Mouse (Mus musculus) embryonic facial prominence, embryonic 15.5 days (tissue): ENCODE data around the gene Gdpgp1. TPM values are rescaled to one million over a fixed set of nuclear protein-coding genes. Genes with fewer than 3 reads are reported as not detected.

Source experiments
- ATAC-seq: fragments of 200-750 bp; cut with Nextera tagmentation; 2 replicates; pipeline ENCODE4 v1.8.0; 2017; ENCODE audit warnings: low read depth, moderate TSS enrichment; ENCODE audit not compliant: insufficient number of reproducible peaks, low FRiP score, low TSS enrichment
- H3K27ac ChIP-seq: fragments of 300-500 bp; sonication (generic); replicated peaks from 2 replicates; pipeline ENCODE4 v1.5.1; 2015; ENCODE audit warnings: mild to moderate bottlenecking, inconsistent platforms
- H3K27me3 ChIP-seq: fragments of 300-500 bp; sonication (generic); 2 replicates; pipeline ENCODE4 v1.6.1; 2015; ENCODE audit warnings: inconsistent platforms
- H3K36me3 ChIP-seq: fragments of 300-500 bp; sonication (generic); 2 replicates; pipeline ENCODE4 v1.6.1; 2015; ENCODE audit warnings: mild to moderate bottlenecking, inconsistent platforms
- H3K4me1 ChIP-seq: fragments of 300-500 bp; sonication (generic); 2 replicates; pipeline ENCODE4 v1.6.1; 2015; ENCODE audit warnings: inconsistent platforms
- H3K4me2 ChIP-seq: fragments of 300-500 bp; sonication (generic); replicated peaks from 2 replicates; pipeline ENCODE4 v1.6.1; 2015; ENCODE audit warnings: mild to moderate bottlenecking, inconsistent platforms
- H3K4me3 ChIP-seq: fragments of 300-500 bp; sonication (generic); replicated peaks from 2 replicates; pipeline ENCODE4 v1.5.1; 2015; ENCODE audit warnings: mild to moderate bottlenecking, inconsistent platforms
- H3K9ac ChIP-seq: fragments of 300-500 bp; sonication (generic); 2 replicates; pipeline ENCODE4 v1.6.1; 2015; ENCODE audit warnings: inconsistent platforms
- H3K9me3 ChIP-seq: fragments of 300-500 bp; sonication (generic); replicated peaks from 2 replicates; pipeline ENCODE4 v1.6.1; 2016; ENCODE audit warnings: inconsistent platforms
- WGBS: fragments of 180-500 bp; shearing (Covaris S2); methylation state at CpG from one replicate; pipeline ENCODE4 v1.1.7; 2015; 5-methylcytosine and 5-hydroxymethylcytosine counted together
- polyA plus RNA-seq: library from polyadenylated mRNA; unstranded; fragments of >200 nt; fragmentation: Nextera tagmentation; extraction: Ambion mirVana; gene quantifications from 2 replicates; pipeline ENCODE4 v1.2.1, GENCODE M21; 2015

Gdpgp1 gene
- polyA plus RNA-seq, 1 experiment from 2014 or later = 4.1 TPM

DNA sequence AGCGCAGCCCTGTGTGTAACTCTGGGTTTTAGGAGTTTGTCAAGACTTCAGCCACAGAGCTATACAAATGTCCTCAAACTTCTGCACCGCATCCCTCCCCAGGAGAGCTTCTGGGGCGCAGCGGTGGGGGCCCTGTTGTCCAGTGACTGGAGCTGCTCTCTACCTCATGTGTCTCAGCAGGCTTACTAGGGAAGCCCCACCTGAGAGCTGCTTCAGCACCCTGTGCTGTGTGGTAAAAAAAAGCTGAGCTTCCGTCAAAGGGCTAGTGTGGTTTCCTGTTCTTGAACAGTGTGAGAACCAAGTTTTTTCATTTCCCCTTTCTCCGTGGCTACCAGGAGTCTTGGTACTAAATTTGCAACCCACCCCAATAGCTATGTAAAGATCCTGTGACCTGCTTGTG is 23.0 kb upstream of the Gdpgp1 start:
- Histone ChIP-seq H3K4me3 (no peak overlapping the region), H3K36me3 (peaks cover 9% of the 10 kb centered on the region; the same call in 1 of the 2 replicates), H3K4me2 (no peak overlapping the region), H3K27me3 (no peaks in the 10 kb centered on the region), H3K9ac (no peak overlapping the region), H3K4me1 (peaks cover 55% of the 10 kb centered on the region), H3K9me3 (no peaks in the 10 kb centered on the region), H3K27ac (peak overlapping the region; percentile 89; the same call in 1 of the 2 replicates)
- no peak for ATAC-seq
- WGBS = 69% methylated on average over 6 of the region's 6 CpGs

DNA sequence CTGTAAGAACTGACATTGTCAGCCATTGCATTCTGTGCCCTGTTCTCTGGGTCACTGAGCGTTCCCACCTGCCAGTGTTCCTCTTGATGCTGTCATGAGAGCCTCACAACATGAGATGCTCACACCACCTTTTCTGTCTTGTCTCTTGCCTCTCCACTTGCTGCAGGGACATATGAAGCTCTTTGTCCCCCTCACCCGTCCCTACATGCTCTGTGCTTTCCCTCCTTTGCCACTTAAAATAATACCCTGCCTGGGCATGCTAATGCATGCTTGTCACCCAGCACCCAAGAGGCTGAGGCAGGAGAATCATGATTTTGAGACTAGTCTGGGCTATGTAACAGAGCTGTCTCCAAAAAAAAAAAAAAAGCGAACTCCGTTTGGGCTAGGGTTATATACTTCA is 21.7 kb upstream of the Gdpgp1 start:
- 83% methylated on average over 4 of the region's 4 CpGs for WGBS
- Histone ChIP-seq H3K9me3 (no peaks in the 10 kb centered on the region), H3K4me2 (no peak overlapping the region), H3K27ac (no peak overlapping the region), H3K27me3 (no peaks in the 10 kb centered on the region), H3K36me3 (peaks cover 14% of the 10 kb centered on the region), H3K9ac (no peak overlapping the region), H3K4me1 (peaks cover 49% of the 10 kb centered on the region), H3K4me3 (no peak overlapping the region)
- no peak for ATAC-seq

DNA sequence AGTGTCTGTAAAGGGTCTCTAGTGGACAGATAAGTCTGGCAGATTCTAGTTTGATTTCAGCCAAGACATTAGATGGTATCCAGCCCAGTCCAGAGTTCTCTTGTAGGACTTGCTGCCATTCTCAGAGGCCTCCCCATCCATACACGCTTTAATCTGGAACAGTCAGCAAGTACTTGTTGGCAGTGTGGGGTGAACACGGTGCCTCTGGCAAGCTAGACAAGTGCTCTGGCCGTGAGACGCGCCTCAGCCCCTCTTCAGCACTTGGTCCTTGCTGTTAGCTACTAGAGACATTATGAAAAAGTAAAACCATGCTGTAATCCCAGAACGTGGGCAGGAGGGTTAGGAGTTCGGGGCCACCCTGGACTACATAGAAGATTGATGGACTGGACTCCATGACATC is 19.1 kb upstream of the Gdpgp1 start:
- Histone ChIP-seq H3K9me3 (no peaks in the 10 kb centered on the region), H3K27ac (no peak overlapping the region), H3K4me3 (no peak overlapping the region), H3K4me1 (peaks cover 23% of the 10 kb centered on the region), H3K4me2 (no peak overlapping the region), H3K27me3 (no peaks in the 10 kb centered on the region), H3K9ac (no peak overlapping the region), H3K36me3 (peaks cover 41% of the 10 kb centered on the region)
- WGBS = 80% methylated on average over 7 of the region's 7 CpGs
- ATAC-seq = no peak

DNA sequence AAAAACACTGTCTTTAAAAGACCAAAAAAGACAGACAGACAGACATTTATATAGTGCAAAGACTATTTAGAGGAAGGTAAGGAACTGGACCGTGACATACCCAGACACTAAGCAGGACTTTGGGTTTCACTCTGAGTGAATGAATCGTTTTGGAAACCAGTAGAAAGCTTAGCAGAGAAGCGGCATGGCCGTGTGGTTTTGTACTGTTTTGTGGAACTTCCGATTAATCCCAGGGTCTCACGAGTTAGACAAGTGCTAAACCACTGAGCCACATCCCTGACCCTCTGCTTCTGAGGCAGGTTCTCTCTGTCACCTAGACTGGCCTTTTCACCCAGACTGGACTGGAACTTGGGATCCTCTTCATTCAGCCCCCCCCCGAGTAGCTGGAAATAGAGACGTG is 18.2 kb upstream of the Gdpgp1 start:
- peak overlapping the region; percentile 34; the same call in 1 of the 2 replicates for H3K27ac ChIP-seq
- H3K4me1 ChIP-seq = peaks cover 15% of the 10 kb centered on the region; the same call in 1 of the 2 replicates
- no peaks in the 10 kb centered on the region for H3K9me3 ChIP-seq
- H3K36me3 ChIP-seq = peaks cover 49% of the 10 kb centered on the region
- no peak for ATAC-seq
- 65% methylated on average over 8 of the region's 8 CpGs for WGBS
- no peak overlapping the region for H3K9ac ChIP-seq
- no peak overlapping the region for H3K4me2 ChIP-seq
- H3K4me3 ChIP-seq = no peak overlapping the region
- H3K27me3 ChIP-seq = no peaks in the 10 kb centered on the region

DNA sequence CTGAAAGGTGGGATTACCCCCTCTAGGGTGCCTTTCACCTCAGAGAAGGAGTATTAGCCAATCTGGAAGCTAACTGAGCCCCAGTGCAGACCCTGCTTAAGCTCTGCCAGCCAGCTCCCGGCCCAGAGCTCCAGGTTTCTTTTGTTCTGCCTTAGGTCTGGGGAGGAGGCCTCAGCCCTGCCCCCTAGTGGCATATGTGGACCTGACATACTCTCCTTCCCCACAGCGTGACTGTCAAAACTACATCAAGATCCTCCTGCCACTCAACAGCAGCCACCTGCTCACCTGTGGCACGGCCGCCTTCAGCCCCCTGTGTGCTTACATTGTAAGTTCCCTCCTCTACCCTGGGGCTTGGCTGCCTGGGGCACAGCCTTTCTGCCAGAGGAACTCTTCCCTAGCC is 17.3 kb upstream of the Gdpgp1 start:
- Histone ChIP-seq H3K9me3 (no peaks in the 10 kb centered on the region), H3K4me1 (peaks cover 7% of the 10 kb centered on the region; the same call in 1 of the 2 replicates), H3K27ac (peak overlapping the region; percentile 34; the same call in 1 of the 2 replicates), H3K9ac (no peak overlapping the region), H3K27me3 (no peaks in the 10 kb centered on the region), H3K4me3 (no peak overlapping the region), H3K4me2 (no peak overlapping the region), H3K36me3 (peaks cover 59% of the 10 kb centered on the region)
- ATAC-seq = peak; percentile 78; the same call in 1 of the 2 replicates
- 16% methylated on average over 4 of the region's 4 CpGs for whole genome bisulfite sequencing

DNA sequence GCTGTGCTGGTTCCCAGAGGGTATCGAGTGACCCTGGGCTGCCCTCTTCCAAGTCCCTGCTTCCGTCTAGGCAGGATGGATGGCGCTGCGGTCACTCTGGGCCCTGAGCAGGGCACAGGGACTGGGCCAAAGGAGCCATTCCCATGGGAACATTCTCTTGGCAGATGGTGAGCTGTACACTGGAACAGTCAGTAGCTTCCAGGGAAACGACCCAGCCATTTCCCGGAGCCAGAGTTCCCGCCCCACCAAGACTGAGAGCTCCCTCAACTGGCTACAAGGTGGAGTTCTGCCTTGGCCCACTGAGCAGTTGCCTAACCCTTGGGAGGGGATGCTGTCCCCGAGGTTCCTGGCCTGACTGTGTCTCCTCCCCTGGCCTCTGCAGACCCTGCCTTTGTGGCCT is 16.1 kb upstream of the Gdpgp1 start:
- H3K36me3 ChIP-seq = peaks cover 70% of the 10 kb centered on the region
- H3K27ac ChIP-seq = no peak overlapping the region
- no peak for ATAC-seq
- H3K4me2 ChIP-seq = no peak overlapping the region
- WGBS = 77% methylated on average over 8 of the region's 8 CpGs
- no peak overlapping the region for H3K4me3 ChIP-seq
- no peaks in the 10 kb centered on the region for H3K9me3 ChIP-seq
- H3K9ac ChIP-seq = no peak overlapping the region
- peaks cover 7% of the 10 kb centered on the region; the same call in 1 of the 2 replicates for H3K4me1 ChIP-seq
- H3K27me3 ChIP-seq = no peaks in the 10 kb centered on the region

DNA sequence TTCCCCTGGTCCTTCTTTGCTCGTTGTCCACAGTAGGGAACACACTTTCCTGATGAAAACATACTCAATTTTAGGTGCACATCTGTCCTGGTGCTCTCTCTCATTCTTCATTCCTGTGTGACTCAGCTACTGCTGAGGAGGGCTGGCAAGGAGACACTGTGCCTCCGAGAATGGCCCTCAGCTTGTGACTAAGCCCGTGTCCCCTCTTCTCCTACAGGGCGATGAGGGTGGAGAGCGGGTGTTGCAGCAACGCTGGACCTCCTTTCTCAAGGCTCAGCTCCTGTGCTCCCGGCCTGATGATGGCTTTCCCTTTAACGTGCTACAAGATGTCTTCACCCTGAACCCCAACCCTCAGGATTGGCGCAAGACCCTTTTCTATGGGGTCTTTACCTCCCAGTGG is 14.0 kb upstream of the Gdpgp1 start:
- WGBS = 92% methylated on average over 9 of the region's 9 CpGs
- no peak for ATAC-seq
- Histone ChIP-seq H3K4me1 (peaks cover 7% of the 10 kb centered on the region; the same call in 1 of the 2 replicates), H3K4me2 (no peak overlapping the region), H3K36me3 (peaks cover 76% of the 10 kb centered on the region), H3K4me3 (no peak overlapping the region), H3K27me3 (no peaks in the 10 kb centered on the region), H3K27ac (no peak overlapping the region), H3K9me3 (no peaks in the 10 kb centered on the region), H3K9ac (no peak overlapping the region)

DNA sequence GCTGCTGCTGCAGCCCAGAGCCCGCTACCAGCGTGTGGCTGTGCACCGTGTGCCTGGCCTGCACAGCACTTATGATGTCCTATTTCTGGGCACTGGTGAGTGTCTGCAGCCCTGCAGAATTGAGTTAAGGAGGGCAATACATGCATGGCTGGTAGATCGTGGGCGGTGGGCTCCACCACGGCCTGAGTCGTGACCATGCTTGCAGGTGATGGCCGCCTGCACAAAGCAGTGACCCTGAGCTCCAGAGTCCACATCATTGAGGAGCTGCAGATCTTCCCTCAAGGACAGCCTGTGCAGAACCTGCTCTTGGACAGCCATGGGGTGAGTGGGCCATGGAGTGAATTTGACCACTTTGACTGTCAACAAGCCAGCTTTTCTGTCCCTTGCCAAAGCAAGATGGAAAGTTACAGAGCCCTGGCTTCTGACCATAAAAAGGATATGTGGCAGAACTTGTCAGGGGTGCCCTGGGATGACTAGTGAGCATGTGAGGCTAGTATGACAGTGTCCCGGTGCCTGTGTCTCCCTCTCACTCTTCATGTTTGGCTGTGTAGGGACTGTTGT is 12.3 kb upstream of the Gdpgp1 start:
- peaks cover 89% of the 10 kb centered on the region for H3K36me3 ChIP-seq
- ATAC-seq = no peak
- H3K27ac ChIP-seq = no peak overlapping the region
- no peak overlapping the region for H3K4me2 ChIP-seq
- H3K4me3 ChIP-seq = no peak overlapping the region
- H3K4me1 ChIP-seq = peaks cover 3% of the 10 kb centered on the region; the same call in 1 of the 2 replicates
- no peak overlapping the region for H3K9ac ChIP-seq
- no peaks in the 10 kb centered on the region for H3K27me3 ChIP-seq
- 96% methylated on average over 9 of the region's 9 CpGs for WGBS
- no peaks in the 10 kb centered on the region for H3K9me3 ChIP-seq

DNA sequence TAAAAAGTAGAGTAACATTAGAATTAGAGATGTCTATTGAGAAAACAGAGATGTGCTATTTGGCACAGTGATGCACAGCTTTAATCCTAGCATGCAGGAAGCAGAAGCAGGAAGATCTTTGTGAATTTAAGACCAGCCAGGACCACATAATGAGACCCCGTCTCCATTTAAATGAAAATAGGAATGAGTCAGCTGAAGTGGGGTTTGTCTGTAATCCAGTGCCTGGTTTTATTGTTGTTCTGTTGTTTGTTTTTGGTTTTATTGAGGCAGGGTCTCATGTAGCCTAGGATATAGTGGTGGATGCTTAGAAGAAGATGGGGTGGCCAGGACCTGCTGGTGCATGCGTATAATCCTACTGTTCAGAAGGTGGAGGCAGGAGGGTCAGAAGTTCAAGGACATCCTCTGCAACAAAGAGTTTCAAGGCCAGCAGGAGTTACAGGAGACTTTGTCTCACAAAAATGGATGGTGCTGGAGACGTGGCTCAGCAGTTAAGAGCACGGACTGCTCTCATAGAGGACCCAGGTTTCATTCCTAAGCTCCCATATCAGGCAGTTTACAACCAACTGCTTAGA is 11.4 kb upstream of the Gdpgp1 start:
- Histone ChIP-seq H3K27ac (no peak overlapping the region), H3K9me3 (no peaks in the 10 kb centered on the region), H3K4me2 (no peak overlapping the region), H3K4me1 (no peaks in the 10 kb centered on the region), H3K36me3 (peaks cover 89% of the 10 kb centered on the region), H3K27me3 (no peaks in the 10 kb centered on the region), H3K9ac (no peak overlapping the region), H3K4me3 (no peak overlapping the region)
- no peak for ATAC-seq
- WGBS = 86% methylated on average over 4 of the region's 4 CpGs

DNA sequence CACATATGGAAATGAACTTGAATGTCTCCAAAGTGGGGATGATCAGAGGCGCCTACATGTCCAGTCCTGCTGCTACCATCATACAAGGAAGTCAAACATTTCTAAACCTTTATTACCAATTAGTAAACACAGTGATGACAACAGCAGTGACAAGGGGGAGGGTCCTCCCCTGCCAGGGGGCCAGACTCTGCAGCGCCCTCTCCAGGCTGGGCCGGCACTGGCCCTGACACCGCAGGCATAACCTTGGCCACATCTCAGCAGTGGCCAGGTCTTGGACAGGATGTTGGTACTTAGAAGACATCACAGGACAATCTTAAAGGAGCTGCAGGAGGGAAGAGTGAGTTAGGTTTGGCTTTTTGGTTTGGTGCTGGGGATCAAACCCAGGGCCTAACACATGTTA is 5.6 kb upstream of the Gdpgp1 start:
- no peaks in the 10 kb centered on the region for H3K27me3 ChIP-seq
- 93% methylated on average over 4 of the region's 4 CpGs for WGBS
- ATAC-seq = no peak
- no peak overlapping the region for H3K27ac ChIP-seq
- H3K9ac ChIP-seq = no peak overlapping the region
- no peak overlapping the region for H3K4me3 ChIP-seq
- H3K36me3 ChIP-seq = peaks cover 46% of the 10 kb centered on the region
- no peaks in the 10 kb centered on the region for H3K9me3 ChIP-seq
- peaks cover 7% of the 10 kb centered on the region for H3K4me1 ChIP-seq
- H3K4me2 ChIP-seq = no peak overlapping the region

DNA sequence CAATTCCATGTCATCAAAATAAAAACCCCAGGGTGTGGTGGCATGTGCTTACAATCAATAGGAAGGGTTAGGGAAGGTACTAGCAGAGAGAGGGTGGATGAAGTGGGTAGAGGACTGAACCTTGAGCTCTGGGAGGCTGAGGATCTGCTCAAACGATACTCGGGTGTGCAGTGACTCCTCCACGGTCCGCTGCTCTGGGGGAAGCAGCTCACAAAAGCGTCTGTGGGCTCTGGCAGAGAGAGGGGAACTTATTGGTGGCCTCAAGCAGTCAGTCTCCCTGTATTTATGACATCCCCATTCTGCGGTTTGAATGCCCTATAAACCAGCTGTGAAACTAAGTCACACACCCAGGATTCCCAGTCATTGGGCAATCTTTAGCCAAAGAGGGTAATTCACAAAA is 2.5 kb upstream of the Gdpgp1 start:
- WGBS = 62% methylated on average over 6 of the region's 6 CpGs
- no peak overlapping the region for H3K9ac ChIP-seq
- H3K27me3 ChIP-seq = no peaks in the 10 kb centered on the region
- no peak overlapping the region for H3K4me2 ChIP-seq
- no peak for ATAC-seq
- H3K9me3 ChIP-seq = no peaks in the 10 kb centered on the region
- H3K4me1 ChIP-seq = peaks cover 18% of the 10 kb centered on the region
- H3K27ac ChIP-seq = no peak overlapping the region
- H3K4me3 ChIP-seq = no peak overlapping the region
- peaks cover 24% of the 10 kb centered on the region for H3K36me3 ChIP-seq
